Mouse (Mus musculus) brain, embryonic 14.5 days (tissue): ENCODE measurements around the gene Jazf1.

Source experiments
- CTCF ChIP-seq: fragments of 200-500 bp; IDR thresholded peaks from 2 replicates; pipeline ENCODE4 v1.5.1; 2012; ENCODE audit warnings: inconsistent platforms, mild to moderate bottlenecking, moderate library complexity, borderline replicate concordance; ENCODE audit not compliant: insufficient read depth, insufficient read length; ENCODE audit errors: extremely low read depth
- POLR2A ChIP-seq: fragments of 200-500 bp; IDR thresholded peaks from 2 replicates; pipeline ENCODE4 v1.6.1; 2012; ENCODE audit warnings: mild to moderate bottlenecking, inconsistent platforms, borderline replicate concordance; ENCODE audit not compliant: poor library complexity, insufficient read depth, insufficient read length, severe bottlenecking; ENCODE audit errors: extremely low read depth

DNA sequence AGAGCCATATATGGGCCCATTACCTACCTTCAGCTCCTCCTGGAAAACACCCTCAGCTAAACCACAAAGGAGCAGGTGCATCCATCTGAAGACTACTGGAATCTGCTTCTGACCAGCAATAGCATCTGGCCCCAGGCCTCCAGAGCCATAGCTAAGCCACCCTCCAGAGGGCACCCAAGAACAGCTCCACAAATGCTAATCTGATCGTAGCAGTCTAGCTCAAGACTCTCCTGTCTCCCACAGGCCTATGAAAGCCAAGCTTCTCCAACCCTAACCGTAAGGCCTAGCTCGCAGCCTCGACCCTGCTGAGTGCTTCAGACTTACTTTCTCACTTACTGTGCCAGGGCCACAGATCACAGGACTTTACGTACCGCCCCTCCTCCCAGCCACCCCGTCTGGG, 96.3 kb downstream of the Jazf1 start:
- no peak for TF ChIP-seq POLR2A
- peak; percentile 11; the same call in 1 of the 2 replicates for TF ChIP-seq CTCF
